Mouse (Mus musculus) embryonic facial prominence, embryonic 15.5 days (tissue): ENCODE measurements around the gene Cdk10. TPM values are rescaled to one million over a fixed set of nuclear protein-coding genes. Genes with fewer than 3 reads are reported as not detected.
A peak's percentile ranks its signal among the peaks of the same experiment; 100 is the strongest.
"Not testable (repeated sequence)": the region's sequence is repeated elsewhere in the genome, so short reads cannot be mapped to it uniquely, and the experiment has no call there.

ENCODE experiments used
- ATAC-seq: fragments of 200-750 bp; cut with Nextera tagmentation; 2 replicates; pipeline ENCODE4 v1.8.0; 2017; ENCODE audit warnings: low read depth, moderate TSS enrichment; ENCODE audit not compliant: insufficient number of reproducible peaks, low FRiP score, low TSS enrichment
- H3K27ac ChIP-seq: fragments of 300-500 bp; sonication (generic); replicated peaks from 2 replicates; pipeline ENCODE4 v1.5.1; 2015; ENCODE audit warnings: mild to moderate bottlenecking, inconsistent platforms
- H3K27me3 ChIP-seq: fragments of 300-500 bp; sonication (generic); 2 replicates; pipeline ENCODE4 v1.6.1; 2015; ENCODE audit warnings: inconsistent platforms
- H3K36me3 ChIP-seq: fragments of 300-500 bp; sonication (generic); 2 replicates; pipeline ENCODE4 v1.6.1; 2015; ENCODE audit warnings: mild to moderate bottlenecking, inconsistent platforms
- H3K4me1 ChIP-seq: fragments of 300-500 bp; sonication (generic); 2 replicates; pipeline ENCODE4 v1.6.1; 2015; ENCODE audit warnings: inconsistent platforms
- H3K4me2 ChIP-seq: fragments of 300-500 bp; sonication (generic); replicated peaks from 2 replicates; pipeline ENCODE4 v1.6.1; 2015; ENCODE audit warnings: mild to moderate bottlenecking, inconsistent platforms
- H3K4me3 ChIP-seq: fragments of 300-500 bp; sonication (generic); replicated peaks from 2 replicates; pipeline ENCODE4 v1.5.1; 2015; ENCODE audit warnings: mild to moderate bottlenecking, inconsistent platforms
- H3K9ac ChIP-seq: fragments of 300-500 bp; sonication (generic); 2 replicates; pipeline ENCODE4 v1.6.1; 2015; ENCODE audit warnings: inconsistent platforms
- H3K9me3 ChIP-seq: fragments of 300-500 bp; sonication (generic); replicated peaks from 2 replicates; pipeline ENCODE4 v1.6.1; 2016; ENCODE audit warnings: inconsistent platforms
- WGBS: fragments of 180-500 bp; shearing (Covaris S2); methylation state at CpG from one replicate; pipeline ENCODE4 v1.1.7; 2015; 5-methylcytosine and 5-hydroxymethylcytosine counted together
- polyA plus RNA-seq: library from polyadenylated mRNA; unstranded; fragments of >200 nt; fragmentation: Nextera tagmentation; extraction: Ambion mirVana; gene quantifications from 2 replicates; pipeline ENCODE4 v1.2.1, GENCODE M21; 2015

The Cdk10 gene
- polyA plus RNA-seq, result 36.2 and 38.3 TPM in 2 replicates

DNA sequence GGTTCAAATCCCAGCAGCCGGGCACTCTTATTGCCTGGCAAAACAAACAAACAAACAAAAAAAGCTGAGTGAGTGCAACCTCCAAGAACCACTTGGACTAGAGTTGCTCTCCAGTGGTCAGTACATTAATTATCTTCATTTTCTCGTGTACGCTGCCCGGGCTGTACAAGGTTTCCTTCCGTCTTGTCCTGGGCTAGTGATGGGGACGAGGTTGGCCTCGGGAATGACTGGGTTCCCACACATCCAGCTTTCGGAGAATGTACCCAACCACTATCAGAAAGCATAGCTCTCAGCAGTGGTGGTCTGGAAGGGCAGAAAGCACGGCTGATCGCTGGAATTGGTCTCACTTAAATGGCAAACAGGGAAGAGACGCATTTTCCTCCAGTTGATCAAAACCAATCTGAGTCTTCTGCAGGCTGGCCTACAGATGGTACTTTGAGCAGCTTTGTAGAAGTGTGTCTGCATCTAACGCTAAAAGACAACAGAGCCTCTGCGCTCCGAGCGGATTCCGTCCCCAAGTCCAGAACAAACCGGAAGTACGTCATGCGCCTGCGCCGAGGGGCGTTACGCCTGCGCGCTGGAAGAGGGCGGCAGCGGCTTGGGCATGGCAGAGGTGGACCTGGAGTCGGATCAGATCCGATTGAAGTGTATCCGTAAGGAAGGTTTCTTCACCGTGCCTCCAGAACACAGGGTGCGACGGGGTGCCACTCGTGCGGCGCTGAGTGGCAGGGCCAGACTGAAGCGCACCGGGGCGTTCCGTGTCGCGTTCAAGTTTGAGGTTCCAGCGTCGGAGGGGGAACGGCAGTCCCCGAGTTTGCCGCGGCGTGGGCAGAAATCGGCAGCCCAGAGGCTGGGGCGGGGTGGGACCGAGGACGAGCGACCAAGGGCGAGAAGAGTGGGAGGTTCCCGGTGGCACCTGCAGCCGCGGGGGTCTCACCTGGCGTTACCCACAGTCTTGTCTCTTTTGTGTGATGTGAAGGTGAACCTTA is at the start of gene Cdk10:
TSS of gene Cdk10 (plus strand) at position 565 of the 989 bp plus-strand sequence.
- 3% methylated on average over 59 of the region's 59 CpGs for WGBS
- Histone ChIP-seq H3K9ac (peak within 1 kb of the TSS; percentile 86), H3K4me3 (peak within 1 kb of the TSS; percentile 75), H3K27me3 (no peaks in the 10 kb centered on the region), H3K4me2 (peak within 1 kb of the TSS; percentile 89), H3K36me3 (peaks cover 23% of the 10 kb centered on the region), H3K9me3 (no peaks in the 10 kb centered on the region), H3K27ac (peak within 1 kb of the TSS; percentile 88), H3K4me1 (peaks cover 14% of the 10 kb centered on the region)
- peak; percentile 74 for ATAC-seq

DNA sequence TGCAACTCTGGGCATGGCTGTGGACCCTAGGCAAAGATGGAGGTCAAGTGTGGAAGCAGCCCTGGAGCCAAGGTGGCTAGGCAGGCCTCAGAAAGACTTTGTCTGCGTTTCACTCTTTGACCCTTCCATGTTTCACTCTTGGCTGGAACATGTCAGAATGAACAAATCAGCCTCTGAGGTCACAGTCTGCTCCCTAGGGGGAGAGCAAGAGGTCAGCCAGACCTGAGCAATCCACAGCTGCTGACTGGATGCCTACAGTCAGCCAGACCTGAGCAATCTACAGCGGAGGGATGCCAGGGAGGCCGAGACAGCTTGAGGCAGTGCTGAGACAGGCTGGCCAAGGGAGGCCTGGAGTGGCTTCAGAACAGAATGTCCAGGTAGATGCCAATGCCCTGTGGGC is 43.3 kb upstream of the Cdk10 start:
- WGBS, result 59% methylated on average over 3 of the region's 3 CpGs
- H3K4me3 ChIP-seq, result no peak overlapping the region

DNA sequence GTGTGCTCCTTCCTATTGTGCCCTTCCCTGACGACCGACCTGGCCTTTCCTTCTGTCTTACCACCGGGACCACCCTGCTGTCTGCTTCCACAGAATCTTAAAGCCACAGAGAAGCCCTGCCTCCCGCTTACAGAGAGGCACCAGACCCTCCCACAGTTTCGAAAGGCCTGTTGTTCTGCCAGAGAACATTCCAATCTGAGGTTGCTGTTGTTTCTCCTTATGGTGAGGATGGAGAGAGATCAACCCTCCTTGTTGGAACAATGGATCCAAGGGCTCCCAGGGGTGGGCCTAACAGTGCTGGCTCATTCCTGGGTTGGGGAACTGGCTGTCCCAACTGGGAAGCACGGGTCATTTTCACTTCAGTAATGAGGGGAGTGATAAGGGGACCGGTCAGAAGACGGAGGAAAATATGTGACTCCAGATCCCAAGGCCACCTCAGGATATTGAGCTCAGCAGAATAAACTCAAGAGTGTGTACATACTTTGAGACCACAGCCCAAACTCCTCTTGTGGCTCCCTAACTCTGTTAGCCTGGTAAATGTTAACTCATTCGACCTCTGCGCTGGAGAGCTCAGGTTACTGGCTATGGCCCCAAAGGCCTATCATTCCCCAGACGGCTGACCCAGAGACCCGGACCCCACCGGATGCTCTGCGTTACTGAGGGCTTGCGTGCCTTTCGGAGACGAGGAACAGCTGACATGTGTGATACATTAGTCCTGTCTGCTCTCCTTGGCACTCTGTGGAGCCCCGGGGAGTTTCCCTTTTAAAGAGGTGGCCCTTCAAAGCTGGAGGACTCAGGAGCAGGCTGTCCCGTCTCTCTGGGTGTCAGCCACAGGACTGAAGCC is 38.9 kb upstream of the Cdk10 start, which contains the start of gene Dpep1:
TSS of gene Dpep1 (plus strand) at position 677 of the 844 bp plus-strand sequence.
- peak within 1 kb of the TSS; percentile 82 for H3K27ac ChIP-seq
- peak within 1 kb of the TSS; percentile 4; the same call in 1 of the 2 replicates for H3K4me3 ChIP-seq
- 21% methylated on average over 19 of the region's 19 CpGs for WGBS
- peaks cover 51% of the 10 kb centered on the region for H3K4me1 ChIP-seq
- H3K9me3 ChIP-seq, result no peaks in the 10 kb centered on the region
- ATAC-seq, result peak; percentile 39; the same call in 1 of the 2 replicates
- no peaks in the 10 kb centered on the region for H3K27me3 ChIP-seq
- no peaks in the 10 kb centered on the region for H3K36me3 ChIP-seq
- H3K9ac ChIP-seq, result no peak within 1 kb of the TSS
- H3K4me2 ChIP-seq, result peak within 1 kb of the TSS; percentile 27; the same call in 1 of the 2 replicates

More for the DNA sequence above, 43.3 kb upstream of the Cdk10 start:
- Histone ChIP-seq H3K4me2 (no peak overlapping the region), H3K9ac (no peak overlapping the region), H3K36me3 (no peaks in the 10 kb centered on the region), H3K27me3 (no peaks in the 10 kb centered on the region), H3K4me1 (peaks cover 19% of the 10 kb centered on the region), H3K9me3 (no peaks in the 10 kb centered on the region), H3K27ac (no peak overlapping the region)
- no peak for ATAC-seq

DNA sequence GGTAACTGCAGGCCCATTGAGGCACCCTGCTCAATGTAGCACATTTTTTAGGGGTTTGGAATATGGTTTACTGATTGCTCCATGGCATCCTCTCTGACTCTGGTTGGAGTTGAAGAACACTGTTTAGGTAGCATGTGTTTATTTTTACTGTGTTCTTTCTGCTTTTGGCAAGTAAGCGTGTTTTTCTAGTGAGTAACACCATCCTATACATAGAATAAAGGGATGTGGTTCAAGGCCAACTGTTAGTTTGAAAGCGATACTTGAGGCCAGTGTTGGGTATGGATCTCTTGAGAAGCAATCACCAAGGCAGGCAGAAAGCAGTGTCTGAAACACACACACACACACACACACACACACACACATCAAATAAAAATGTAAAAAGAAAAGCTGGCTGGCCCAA is 36.6 kb upstream of the Cdk10 start:
- Histone ChIP-seq H3K9me3 (no peaks in the 10 kb centered on the region), H3K36me3 (no peaks in the 10 kb centered on the region), H3K27ac (peak overlapping the region; percentile 66; the same call in 1 of the 2 replicates), H3K9ac (no peak overlapping the region), H3K27me3 (no peaks in the 10 kb centered on the region), H3K4me3 (no peak overlapping the region), H3K4me2 (no peak overlapping the region), H3K4me1 (peaks cover 58% of the 10 kb centered on the region)
- no peak for ATAC-seq
- WGBS, result 61% methylated on average over 2 of the region's 2 CpGs

DNA sequence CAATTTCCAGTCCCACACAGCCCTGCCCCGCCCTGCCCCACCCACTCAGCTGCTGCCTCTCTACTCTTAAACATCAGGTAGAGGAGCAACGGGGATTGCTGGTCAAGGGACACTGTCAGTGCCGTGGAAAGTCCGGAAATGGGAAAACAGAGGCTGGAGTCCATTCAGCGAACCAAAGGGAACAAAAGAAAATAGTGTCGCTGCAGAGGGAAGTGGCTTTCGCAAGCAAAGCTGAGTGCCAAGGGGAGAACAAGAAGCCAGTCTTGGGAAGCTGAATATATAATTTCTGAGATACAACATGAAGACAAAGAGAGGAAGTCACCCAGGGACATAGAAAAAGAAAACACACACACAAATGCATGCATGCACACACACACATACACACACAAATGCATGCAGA is 35.8 kb upstream of the Cdk10 start:
- no peaks in the 10 kb centered on the region for H3K36me3 ChIP-seq
- no peaks in the 10 kb centered on the region for H3K27me3 ChIP-seq
- H3K9ac ChIP-seq, result no peak overlapping the region
- H3K4me3 ChIP-seq, result no peak overlapping the region
- H3K9me3 ChIP-seq, result no peaks in the 10 kb centered on the region
- H3K4me1 ChIP-seq, result peaks cover 58% of the 10 kb centered on the region
- 55% methylated on average over 7 of the region's 7 CpGs for WGBS
- H3K27ac ChIP-seq, result no peak overlapping the region
- no peak for ATAC-seq
- no peak overlapping the region for H3K4me2 ChIP-seq

DNA sequence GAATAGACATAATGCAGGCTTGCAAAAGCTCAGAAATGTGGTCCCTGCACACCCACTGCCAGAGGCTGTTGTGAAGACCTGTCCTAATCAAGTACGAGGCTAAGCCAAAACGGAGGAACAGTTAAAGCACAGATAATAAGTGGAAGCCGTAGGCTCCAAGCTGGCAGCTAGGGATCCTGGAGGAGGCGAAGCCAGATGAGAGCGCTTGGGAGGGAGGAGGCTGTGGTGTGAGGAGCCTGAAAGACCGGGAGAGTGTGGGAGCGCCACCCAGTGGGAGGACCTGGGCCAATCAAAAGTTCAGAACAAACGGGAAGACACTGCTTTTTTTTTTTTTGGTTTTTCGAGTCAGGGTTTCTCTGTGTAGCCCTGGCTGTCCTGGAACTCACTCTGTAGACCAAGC is 34.0 kb upstream of the Cdk10 start:
- ATAC-seq, result no peak
- 0 out of 2 replicates have a peak overlapping the region, but pooled peaks have one; percentile 18 for H3K4me3 ChIP-seq

DNA sequence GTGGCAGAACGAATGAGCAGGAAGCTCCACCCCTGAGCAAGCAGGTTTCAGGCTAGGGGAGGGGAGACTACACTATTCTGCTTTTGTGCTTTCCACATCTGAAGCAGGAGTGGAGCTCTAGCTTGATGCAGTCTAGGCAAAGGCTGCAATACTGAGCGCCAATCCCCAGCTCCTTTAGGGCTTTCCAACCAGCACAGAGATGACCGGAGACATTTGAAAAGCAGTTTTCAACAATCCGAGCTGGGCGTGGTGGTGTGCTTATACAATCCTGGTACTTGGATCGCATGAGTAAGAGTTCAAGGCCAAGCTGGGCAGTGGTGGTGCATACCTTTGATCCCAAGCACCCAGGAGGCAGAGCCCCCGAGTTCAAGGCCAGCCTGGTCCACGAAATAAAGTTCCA is 32.7 kb upstream of the Cdk10 start:
- peaks cover 34% of the 10 kb centered on the region for H3K4me1 ChIP-seq
- H3K4me3 ChIP-seq, result no peak overlapping the region
- no peak overlapping the region for H3K4me2 ChIP-seq
- H3K9ac ChIP-seq, result no peak overlapping the region
- WGBS, result 54% methylated on average over 8 of the region's 8 CpGs
- no peaks in the 10 kb centered on the region for H3K27me3 ChIP-seq
- no peaks in the 10 kb centered on the region for H3K36me3 ChIP-seq
- ATAC-seq, result no peak
- no peak overlapping the region for H3K27ac ChIP-seq
- no peaks in the 10 kb centered on the region for H3K9me3 ChIP-seq

More for the DNA sequence above, 34.0 kb upstream of the Cdk10 start:
- peak overlapping the region; percentile 55; the same call in 1 of the 2 replicates for H3K27ac ChIP-seq
- peaks cover 46% of the 10 kb centered on the region for H3K4me1 ChIP-seq
- no peaks in the 10 kb centered on the region for H3K36me3 ChIP-seq
- H3K9me3 ChIP-seq, result no peaks in the 10 kb centered on the region
- peak overlapping the region; percentile 32; the same call in 1 of the 2 replicates for H3K4me2 ChIP-seq
- under 1% methylated on average over 9 of the region's 9 CpGs for WGBS
- no peak overlapping the region for H3K9ac ChIP-seq
- H3K27me3 ChIP-seq, result no peaks in the 10 kb centered on the region

DNA sequence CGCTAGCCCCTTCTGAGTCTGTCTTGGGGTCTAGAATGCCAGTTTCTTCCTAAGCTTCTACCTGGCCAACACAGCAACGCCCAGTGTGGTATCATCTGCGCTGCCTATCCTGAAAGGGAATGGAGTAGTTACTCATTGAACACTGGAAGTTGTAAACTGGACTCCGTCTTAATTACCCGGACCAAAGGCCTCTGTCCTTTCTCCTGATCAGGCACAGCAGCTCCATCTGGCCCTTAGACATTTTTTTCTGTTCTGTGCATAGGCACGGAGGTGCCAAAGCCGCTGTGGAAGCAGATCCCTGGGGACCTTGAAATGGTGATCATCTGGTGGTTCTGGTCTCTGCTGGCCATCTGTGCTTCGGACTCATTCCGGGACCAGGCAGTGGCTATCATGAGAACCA is 30.9 kb upstream of the Cdk10 start:
- Histone ChIP-seq H3K4me1 (peaks cover 18% of the 10 kb centered on the region), H3K4me2 (no peak overlapping the region), H3K27ac (no peak overlapping the region), H3K9me3 (no peaks in the 10 kb centered on the region), H3K4me3 (no peak overlapping the region), H3K36me3 (no peaks in the 10 kb centered on the region), H3K9ac (no peak overlapping the region), H3K27me3 (no peaks in the 10 kb centered on the region)
- WGBS, result 89% methylated on average over 9 of the region's 9 CpGs
- no peak for ATAC-seq

DNA sequence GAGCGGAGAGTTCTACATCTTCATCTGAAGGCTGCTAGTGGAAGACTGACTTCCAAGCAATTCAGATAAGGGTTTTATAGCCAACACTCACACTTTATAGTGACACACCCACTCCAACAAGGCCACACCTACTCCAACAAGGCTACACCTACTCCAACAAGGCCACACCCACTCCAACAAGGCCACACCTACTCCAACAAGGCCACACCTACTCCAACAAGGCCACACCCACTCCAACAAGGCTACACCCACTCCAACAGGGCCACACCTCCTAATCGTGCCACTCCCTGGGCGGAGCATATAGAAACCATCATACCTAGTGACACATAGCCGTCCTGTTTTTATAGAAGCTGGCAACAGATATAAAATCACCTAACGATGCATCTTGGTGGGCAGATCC is 27.6 kb upstream of the Cdk10 start:
- not testable (repeated sequence) for H3K9me3 ChIP-seq, ATAC-seq, H3K36me3 ChIP-seq, H3K4me2 ChIP-seq, H3K27me3 ChIP-seq, H3K4me3 ChIP-seq, H3K9ac ChIP-seq, H3K27ac ChIP-seq, H3K4me1 ChIP-seq
- WGBS, result 75% methylated on average over 5 of the region's 5 CpGs

DNA sequence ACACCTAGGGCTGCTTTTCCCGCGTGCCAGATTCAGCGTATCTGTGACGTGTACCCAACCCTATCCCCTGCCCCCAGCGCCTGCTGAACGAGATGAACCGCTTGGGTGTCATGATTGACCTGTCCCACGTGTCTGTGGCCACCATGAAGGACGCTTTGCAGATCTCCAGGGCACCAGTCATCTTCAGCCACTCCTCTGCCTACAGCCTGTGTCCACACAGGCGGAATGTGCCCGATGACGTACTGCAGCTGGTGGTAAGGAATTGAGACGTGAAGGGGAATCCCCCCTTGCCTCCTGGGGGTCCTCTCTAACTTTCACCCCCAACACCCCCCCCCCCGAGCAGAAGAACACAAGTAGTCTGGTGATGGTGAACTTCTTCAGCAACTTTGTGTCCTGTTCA is 24.8 kb upstream of the Cdk10 start:
- no peak overlapping the region for H3K4me3 ChIP-seq
- H3K36me3 ChIP-seq, result peaks cover 8% of the 10 kb centered on the region
- H3K9me3 ChIP-seq, result no peaks in the 10 kb centered on the region
- no peak overlapping the region for H3K4me2 ChIP-seq
- H3K27me3 ChIP-seq, result no peaks in the 10 kb centered on the region
- peaks cover 3% of the 10 kb centered on the region; the same call in 1 of the 2 replicates for H3K4me1 ChIP-seq
- ATAC-seq, result no peak
- WGBS, result 66% methylated on average over 14 of the region's 14 CpGs
- H3K27ac ChIP-seq, result no peak overlapping the region
- no peak overlapping the region for H3K9ac ChIP-seq

DNA sequence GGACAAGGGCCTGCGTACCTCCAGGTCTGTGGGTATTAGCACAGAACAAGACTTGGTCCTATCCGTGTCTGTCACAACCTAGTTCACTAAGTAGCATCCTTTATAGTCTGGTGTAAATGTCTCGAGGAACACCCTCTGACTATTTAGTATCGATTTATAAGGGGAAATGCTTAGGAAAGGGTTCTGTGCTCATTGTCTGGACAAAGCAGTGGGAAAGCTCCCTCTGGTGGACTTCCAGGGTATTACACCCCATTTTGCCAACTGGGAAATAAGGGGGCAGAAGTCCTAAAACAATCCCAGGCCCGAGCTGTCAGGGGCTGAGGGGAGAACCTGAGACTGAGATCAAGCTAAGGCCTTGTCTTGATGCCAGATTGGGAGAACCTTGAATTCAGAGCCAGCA is 22.4 kb upstream of the Cdk10 start:
- no peaks in the 10 kb centered on the region for H3K9me3 ChIP-seq
- H3K27me3 ChIP-seq, result no peaks in the 10 kb centered on the region
- H3K4me2 ChIP-seq, result no peak overlapping the region
- no peak overlapping the region for H3K27ac ChIP-seq
- H3K4me3 ChIP-seq, result no peak overlapping the region
- no peak overlapping the region for H3K9ac ChIP-seq
- peaks cover 3% of the 10 kb centered on the region; the same call in 1 of the 2 replicates for H3K4me1 ChIP-seq
- peaks cover 27% of the 10 kb centered on the region for H3K36me3 ChIP-seq
- 23% methylated on average over 5 of the region's 5 CpGs for WGBS
- no peak for ATAC-seq
